Mouse (Mus musculus) 3T3-L1 (cell line): ENCODE measurements at regions not wholly inside any gene's neighbourhood (a gene's known extent, or its start where the extent isn't known, plus 50 kb on each side); places are given as distances from the start of the nearest gene placed in this dataset.
A peak's percentile ranks its signal among the peaks of the same experiment; 100 is the strongest.

Experiments
- DNase-seq: peaks from one replicate; pipeline ENCODE4 v3.0.0-alpha.2; 2015; ENCODE audit warnings: low read depth, low spot score

GRCm38 (mm10) chr1:147703467-147703866 is 1208.9 kb downstream of the Brinp3 start:
- DNase-seq, result no peak

GRCm38 (mm10) chr1:147729930-147730329 is 1235.4 kb downstream of the Brinp3 start:
- no peak for DNase-seq

- no peak for DNase-seq
Observed at GRCm38 (mm10) chr1:147766094-147766493, 1271.5 kb downstream of the Brinp3 start.

- DNase-seq, result peak; percentile 37
Observed at GRCm38 (mm10) chr1:147802759-147803158, 1308.2 kb downstream of the Brinp3 start.
